Mouse (Mus musculus) liver, embryonic 15.5 days (tissue): ENCODE measurements around the gene Hist1h4m. TPM values are rescaled to one million over a fixed set of nuclear protein-coding genes. Genes with fewer than 3 reads are reported as not detected.
"Not testable (repeated sequence)": the region's sequence is repeated elsewhere in the genome, so short reads cannot be mapped to it uniquely, and the experiment has no call there.

Experiments used
- ATAC-seq: fragments of 200-750 bp; cut with Nextera tagmentation; 2 replicates; pipeline ENCODE4 v1.8.0; 2017; ENCODE audit warnings: moderate number of reproducible peaks, mild to moderate bottlenecking, moderate library complexity; ENCODE audit not compliant: insufficient read depth
- H3K27ac ChIP-seq: fragments of 300-500 bp; sonication (generic); replicated peaks from 2 replicates; pipeline ENCODE4 v1.5.1; 2015; ENCODE audit warnings: mild to moderate bottlenecking, inconsistent platforms
- H3K27me3 ChIP-seq: fragments of 300-500 bp; sonication (generic); 2 replicates; pipeline ENCODE4 v1.6.1; 2015; ENCODE audit warnings: mild to moderate bottlenecking, inconsistent platforms
- H3K36me3 ChIP-seq: fragments of 300-500 bp; sonication (generic); replicated peaks from 2 replicates; pipeline ENCODE4 v1.6.1; 2015; ENCODE audit warnings: moderate library complexity, mild to moderate bottlenecking, inconsistent platforms
- H3K4me1 ChIP-seq: fragments of 300-500 bp; sonication (generic); replicated peaks from 2 replicates; pipeline ENCODE4 v1.6.1; 2015; ENCODE audit warnings: inconsistent platforms
- H3K4me2 ChIP-seq: fragments of 300-500 bp; sonication (generic); 2 replicates; pipeline ENCODE4 v1.6.1; 2015; ENCODE audit warnings: moderate library complexity, mild to moderate bottlenecking, inconsistent platforms
- H3K4me3 ChIP-seq: fragments of 300-500 bp; sonication (generic); replicated peaks from 2 replicates; pipeline ENCODE4 v1.5.1; 2015; ENCODE audit warnings: mild to moderate bottlenecking, inconsistent platforms
- H3K9ac ChIP-seq: fragments of 300-500 bp; sonication (generic); 2 replicates; pipeline ENCODE4 v1.6.1; 2015; ENCODE audit warnings: moderate library complexity, mild to moderate bottlenecking, inconsistent platforms
- H3K9me3 ChIP-seq: fragments of 300-500 bp; sonication (generic); replicated peaks from 2 replicates; pipeline ENCODE4 v1.6.1; 2016; ENCODE audit warnings: inconsistent platforms
- WGBS: fragments of 180-500 bp; shearing (Covaris S2); methylation state at CpG from one replicate; pipeline ENCODE4 v1.1.7; 2015; ENCODE audit warnings: mixed read lengths; ENCODE audit not compliant: insufficient replicate concordance; 5-methylcytosine and 5-hydroxymethylcytosine counted together
- polyA plus RNA-seq: library from polyadenylated mRNA; unstranded; fragments of >200 nt; fragmentation: Nextera tagmentation; extraction: Ambion mirVana; gene quantifications from 2 replicates; pipeline ENCODE4 v1.2.1, GENCODE M21; 2015

Hist1h4m gene
- polyA plus RNA-seq, 1 experiment from 2014 or later: not detected

DNA sequence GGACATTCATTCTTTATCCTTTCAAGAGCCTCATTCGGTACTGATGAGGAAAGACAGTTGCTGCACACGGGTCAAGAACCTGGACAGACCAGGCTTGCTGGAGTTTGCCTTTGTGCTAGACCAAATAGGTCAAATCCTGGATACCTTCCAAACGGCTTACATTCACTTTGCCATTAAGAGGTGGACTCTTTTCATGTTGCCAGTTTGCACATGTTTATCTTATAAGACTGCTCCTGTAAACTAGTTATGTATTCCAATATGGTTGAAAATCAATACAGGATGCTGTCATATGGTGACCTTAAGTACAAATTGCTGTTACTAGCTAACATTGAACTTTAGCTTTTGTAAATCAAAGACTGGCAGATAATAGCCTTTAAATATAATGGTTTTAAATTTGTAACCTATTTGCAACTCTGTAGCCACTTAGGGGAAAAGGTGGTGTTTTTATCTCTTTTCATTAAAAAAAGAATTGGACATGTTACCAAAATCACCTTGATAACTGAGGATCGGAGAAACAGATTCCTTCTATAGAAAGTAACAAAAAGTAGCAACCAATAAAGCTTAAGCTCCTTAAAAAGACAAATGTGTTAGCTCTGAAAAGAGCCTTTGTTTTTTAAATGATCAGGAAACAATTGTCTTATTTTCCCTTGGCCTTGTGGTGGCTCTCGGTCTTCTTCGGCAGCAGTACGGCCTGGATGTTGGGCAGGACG, 25.2 kb upstream of the Hist1h4m start:
- no peaks in the 10 kb centered on the region for H3K9me3 ChIP-seq
- peak overlapping the region; percentile 73 for H3K4me2 ChIP-seq
- H3K27ac ChIP-seq: peak overlapping the region; percentile 100
- peak overlapping the region; percentile 50 for H3K4me3 ChIP-seq
- no peaks in the 10 kb centered on the region for H3K36me3 ChIP-seq
- no peaks in the 10 kb centered on the region for H3K27me3 ChIP-seq
- peaks cover 61% of the 10 kb centered on the region for H3K4me1 ChIP-seq
- 3% methylated on average over 8 of the region's 8 CpGs for WGBS
- peak overlapping the region; percentile 58 for H3K9ac ChIP-seq
- ATAC-seq: no peak

- Histone ChIP-seq H3K4me1 (peaks cover 57% of the 10 kb centered on the region), H3K9ac (peak within 1 kb of the TSS; percentile 65), H3K27ac (peak within 1 kb of the TSS; percentile 100), H3K4me2 (peak within 1 kb of the TSS; percentile 73), H3K4me3 (peak within 1 kb of the TSS; percentile 50)
- not testable (repeated sequence) for H3K36me3 ChIP-seq, H3K9me3 ChIP-seq, H3K27me3 ChIP-seq
- peak; percentile 85 for ATAC-seq
- WGBS: under 1% methylated on average over 37 of the region's 63 CpGs
Measured at GRCm38 (mm10) chr13:21786899-21787629, 24.5 kb upstream of the Hist1h4m start, which contains the start of the genes Hist1h2an and Hist1h2bp. Hist1h2an (minus strand) TSS chr13:21787218. Hist1h2bp (plus strand) TSS chr13:21787461.

GRCm38 (mm10) chr13:21787760-21788593, 23.6 kb upstream of the Hist1h4m start:
- Histone ChIP-seq H3K27ac (peak overlapping the region; percentile 100), H3K36me3 (no peaks in the 10 kb centered on the region), H3K9ac (peak overlapping the region; percentile 65), H3K9me3 (no peaks in the 10 kb centered on the region), H3K27me3 (no peaks in the 10 kb centered on the region), H3K4me2 (peak overlapping the region; percentile 73), H3K4me3 (peak overlapping the region; percentile 50), H3K4me1 (peaks cover 50% of the 10 kb centered on the region)
- WGBS: 14% methylated on average over 18 of the region's 21 CpGs
- peak; percentile 23 for ATAC-seq

DNA sequence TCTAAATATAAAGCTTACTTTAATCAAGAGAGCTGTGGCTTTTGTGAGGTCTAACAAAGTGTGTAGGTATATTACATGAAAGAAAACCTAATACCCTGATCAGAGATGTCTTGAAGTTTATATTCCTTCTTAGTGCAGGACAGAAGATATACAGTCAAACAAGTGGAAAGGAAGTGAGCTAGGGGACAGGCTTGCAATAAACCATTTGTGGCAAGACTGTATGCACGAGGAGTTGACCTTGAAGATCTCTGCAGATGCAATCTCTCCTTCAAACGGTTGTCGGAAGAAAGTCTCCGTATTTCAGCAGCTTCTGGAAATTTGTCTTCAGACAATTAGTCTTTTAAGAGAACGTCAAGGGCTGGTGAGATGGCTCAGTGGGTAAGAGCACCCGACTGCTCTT, 21.6 kb upstream of the Hist1h4m start:
- H3K27ac ChIP-seq: peak overlapping the region; percentile 100
- H3K36me3 ChIP-seq: no peaks in the 10 kb centered on the region
- H3K9me3 ChIP-seq: no peaks in the 10 kb centered on the region
- peaks cover 37% of the 10 kb centered on the region for H3K4me1 ChIP-seq
- no peak overlapping the region for H3K4me3 ChIP-seq
- no peak for ATAC-seq
- WGBS: 48% methylated on average over 6 of the region's 6 CpGs
- H3K9ac ChIP-seq: no peak overlapping the region
- no peaks in the 10 kb centered on the region for H3K27me3 ChIP-seq
- H3K4me2 ChIP-seq: 0 out of 2 replicates have a peak overlapping the region, but pooled peaks have one; percentile 2

- ATAC-seq: no peak
- Histone ChIP-seq H3K9ac (no peak overlapping the region), H3K4me3 (no peak overlapping the region), H3K27ac (no peak overlapping the region), H3K27me3 (no peaks in the 10 kb centered on the region), H3K4me2 (peak overlapping the region; percentile 48), H3K9me3 (no peaks in the 10 kb centered on the region), H3K4me1 (peaks cover 30% of the 10 kb centered on the region), H3K36me3 (no peaks in the 10 kb centered on the region)
- WGBS: 32% methylated on average over 18 of the region's 18 CpGs
Measured at GRCm38 (mm10) chr13:21790601-21791283, 20.8 kb upstream of the Hist1h4m start.

- 78% methylated on average over 7 of the region's 7 CpGs for WGBS
Measured at GRCm38 (mm10) chr13:21795584-21795983, 16.0 kb upstream of the Hist1h4m start.

GRCm38 (mm10) chr13:21797163-21797562, 14.4 kb upstream of the Hist1h4m start:
- H3K9me3 ChIP-seq, H3K27ac ChIP-seq, H3K36me3 ChIP-seq, H3K27me3 ChIP-seq, H3K4me1 ChIP-seq, H3K4me3 ChIP-seq, H3K9ac ChIP-seq, H3K4me2 ChIP-seq: not testable (repeated sequence)
- ATAC-seq: peak; percentile 58; the same call in 1 of the 2 replicates

More at GRCm38 (mm10) chr13:21795584-21795983, 16.0 kb upstream of the Hist1h4m start:
- no peak overlapping the region for H3K9ac ChIP-seq
- no peaks in the 10 kb centered on the region for H3K9me3 ChIP-seq
- no peak overlapping the region for H3K4me2 ChIP-seq
- no peak overlapping the region for H3K4me3 ChIP-seq
- H3K4me1 ChIP-seq: peaks cover 5% of the 10 kb centered on the region
- H3K36me3 ChIP-seq: no peaks in the 10 kb centered on the region
- ATAC-seq: no peak
- no peaks in the 10 kb centered on the region for H3K27me3 ChIP-seq
- H3K27ac ChIP-seq: no peak overlapping the region

DNA sequence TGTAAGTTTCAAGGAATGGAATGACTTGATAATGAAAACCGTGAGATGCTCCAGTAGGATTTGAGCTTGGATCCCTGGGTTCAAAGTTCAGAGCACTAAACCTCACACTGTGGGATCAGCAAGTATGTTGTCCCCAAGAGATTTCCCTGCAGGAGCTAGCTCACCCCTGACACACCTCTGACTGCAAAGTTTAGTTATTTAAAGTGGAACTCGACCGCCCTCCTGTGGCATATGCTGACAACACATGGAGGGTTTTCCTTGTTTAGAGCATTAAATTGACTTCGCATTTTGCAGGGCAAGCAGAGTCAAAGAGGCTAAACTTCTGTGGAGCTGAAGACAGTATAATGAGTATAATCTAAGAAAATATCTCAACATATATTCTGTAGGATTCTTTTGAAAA, 8.5 kb upstream of the Hist1h4m start:
- H3K4me2 ChIP-seq, H3K36me3 ChIP-seq, H3K4me1 ChIP-seq, H3K9ac ChIP-seq, H3K27ac ChIP-seq, H3K4me3 ChIP-seq, H3K27me3 ChIP-seq, H3K9me3 ChIP-seq: not testable (repeated sequence)
- peak; percentile 53 for ATAC-seq
- no CpG with 5 or more reads among the region's 4 CpGs for WGBS

- not testable (repeated sequence) for H3K4me1 ChIP-seq, H3K4me2 ChIP-seq, H3K9ac ChIP-seq, H3K27ac ChIP-seq, H3K4me3 ChIP-seq, H3K9me3 ChIP-seq, H3K36me3 ChIP-seq, H3K27me3 ChIP-seq
- no CpG with 5 or more reads among the region's 23 CpGs for WGBS
- peak; percentile 87 for ATAC-seq
Measured at GRCm38 (mm10) chr13:21810073-21810472, 1.5 kb upstream of the Hist1h4m start, which contains the start of the genes Hist1h2bq and Hist1h2ao. Hist1h2bq (minus strand) TSS chr13:21810197. Hist1h2ao (plus strand) TSS chr13:21810465.

DNA sequence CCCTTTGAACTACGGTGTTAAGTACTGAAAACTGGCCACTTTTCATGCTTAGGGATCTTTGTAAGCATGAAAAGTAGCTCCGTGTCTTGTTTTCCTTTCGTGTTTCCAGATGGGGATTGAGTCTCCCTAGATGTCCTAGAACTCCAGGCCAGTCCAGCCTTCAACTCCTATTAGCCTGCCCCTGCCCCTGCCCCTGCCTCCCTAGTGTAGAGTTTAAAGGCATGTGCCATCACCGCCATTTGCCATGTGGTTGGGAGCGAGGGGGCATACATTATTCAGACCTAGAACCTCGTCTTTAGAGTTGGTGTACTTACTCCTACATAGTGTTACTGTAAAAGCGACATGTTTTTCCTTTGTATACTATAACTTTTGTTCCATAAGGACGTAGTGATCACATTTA, 472 bp upstream of the Hist1h4m start:
- not testable (repeated sequence) for H3K4me1 ChIP-seq, H3K4me2 ChIP-seq, H3K4me3 ChIP-seq, H3K9me3 ChIP-seq, H3K27ac ChIP-seq, H3K9ac ChIP-seq, H3K36me3 ChIP-seq, H3K27me3 ChIP-seq
- WGBS: no CpG with 5 or more reads among the region's 8 CpGs
- ATAC-seq: 0 out of 2 replicates have a peak, but pooled peaks have one; percentile 2
